Mouse (Mus musculus): ENCODE data around the gene Ntrk1.

- TF ChIP-seq GATA1 (IDR thresholded peaks at IDR 0.05; ENCODE audit: borderline replicate concordance, low read length): no peak
- TF ChIP-seq FLI1 (IDR thresholded peaks at IDR 0.05; ENCODE audit: low read length): no peak
Observed at GRCm38 (mm10) chr3:87742013-87742412, 52.9 kb downstream of the Ntrk1 start.
